Mouse (Mus musculus) bone marrow, adult 2 months (tissue): ENCODE results near the gene Vmn1r127. TPM values are rescaled to one million over a fixed set of nuclear protein-coding genes. Genes with fewer than 3 reads are reported as not detected.
"Not testable (repeated sequence)": the region's sequence is repeated elsewhere in the genome, so short reads cannot be mapped to it uniquely, and the experiment has no call there.

Experiments
- H3K27ac ChIP-seq: fragments of 200-500 bp; 2 replicates; pipeline ENCODE4 v1.5.1; 2012; ENCODE audit warnings: low read depth, mild to moderate bottlenecking, control low read depth, inconsistent platforms, low read length; ENCODE audit not compliant: control insufficient read depth, poor library complexity, insufficient read depth
- H3K4me1 ChIP-seq: fragments of 200-500 bp; 2 replicates; pipeline ENCODE4 v1.6.1; 2011; ENCODE audit warnings: low read length; ENCODE audit not compliant: control insufficient read depth, insufficient read depth
- H3K4me3 ChIP-seq: fragments of 200-500 bp; replicated peaks from 2 replicates; pipeline ENCODE3; 2011; ENCODE audit warnings: mild to moderate bottlenecking, low read depth, low read length, control low read depth; ENCODE audit not compliant: control insufficient read depth
- WGBS: fragments of 180-500 bp; shearing (Covaris S2); methylation state at CpG from one replicate; pipeline ENCODE4 v1.1.7; 2018; 5-methylcytosine and 5-hydroxymethylcytosine counted together
- polyA plus RNA-seq: library from polyadenylated mRNA; stranded (reverse); fragments of >200 nt; gene quantifications from 2 replicates; pipeline ENCODE4 v1.2.4, GENCODE M21; 2011; ENCODE audit warnings: low replicate concordance; ENCODE audit not compliant: missing spikeins, insufficient read depth, insufficient read length

The Vmn1r127 gene
- polyA plus RNA-seq = not detected in 2 replicates

- H3K4me1 ChIP-seq, H3K4me3 ChIP-seq, H3K27ac ChIP-seq: not testable (repeated sequence)
- no CpG with 5 or more reads among the region's 3 CpGs for WGBS
Measured at GRCm38 (mm10) chr7:21319761-21320160, at the start of gene Vmn1r127. Vmn1r127 (minus strand) TSS chr7:21319861.

- H3K4me1 ChIP-seq, H3K27ac ChIP-seq, H3K4me3 ChIP-seq: not testable (repeated sequence)
- WGBS = no CpG with 5 or more reads among the region's 1 CpGs
Measured at GRCm38 (mm10) chr7:21361191-21361590, 41.5 kb upstream of the Vmn1r127 start, which contains the start of gene Vmn1r129. Vmn1r129 (minus strand) TSS chr7:21361291.

GRCm38 (mm10) chr7:21349073-21349472 is 29.4 kb upstream of the Vmn1r127 start, which contains the start of gene Vmn1r128:
Vmn1r128 (plus strand) TSS chr7:21349373.
- H3K27ac ChIP-seq, H3K4me1 ChIP-seq, H3K4me3 ChIP-seq: not testable (repeated sequence)
- 61% methylated on average over 1 of the region's 1 CpGs for WGBS

- H3K27ac ChIP-seq, H3K4me1 ChIP-seq, H3K4me3 ChIP-seq: not testable (repeated sequence)
- WGBS = no CpG with 5 or more reads among the region's 5 CpGs
Measured at GRCm38 (mm10) chr7:21301367-21301766, 18.3 kb downstream of the Vmn1r127 start, which contains the start of gene Vmn1r126. Vmn1r126 (minus strand) TSS chr7:21301467.

GRCm38 (mm10) chr7:21271879-21272278 is 47.8 kb downstream of the Vmn1r127 start, which contains the start of gene Vmn1r125:
Vmn1r125 (plus strand) TSS chr7:21272179.
- H3K4me3 ChIP-seq, H3K27ac ChIP-seq, H3K4me1 ChIP-seq: not testable (repeated sequence)
- WGBS = 56% methylated on average over 3 of the region's 3 CpGs

Other genes with a start within 250 kb of the Vmn1r127 start
- gene Vmn1r121, start 221.3 kb downstream of the Vmn1r127 start, polyA plus RNA-seq = not detected in 2 replicates
- gene Vmn1r122, start 185.7 kb downstream of the Vmn1r127 start, polyA plus RNA-seq = not detected in 2 replicates
- gene Vmn1r123, start 157.7 kb downstream of the Vmn1r127 start, polyA plus RNA-seq = not detected in 2 replicates
- not detected in 2 replicates for gene Gm5157, start 129.4 kb downstream of the Vmn1r127 start, polyA plus RNA-seq
- gene Vmn1r124, start 59.2 kb downstream of the Vmn1r127 start, polyA plus RNA-seq = not detected in 2 replicates
- not detected in 2 replicates for gene Vmn1r125, start 47.7 kb downstream of the Vmn1r127 start, polyA plus RNA-seq
- gene Vmn1r126, start 18.4 kb downstream of the Vmn1r127 start, polyA plus RNA-seq = not detected in 2 replicates
- gene Vmn1r128, start 29.5 kb upstream of the Vmn1r127 start, polyA plus RNA-seq = not detected in 2 replicates
- not detected in 2 replicates for gene Vmn1r129, start 41.4 kb upstream of the Vmn1r127 start, polyA plus RNA-seq
- gene Gm6882, start 112.9 kb upstream of the Vmn1r127 start, polyA plus RNA-seq = not detected in 2 replicates
- gene Vmn1r130, start 191.9 kb upstream of the Vmn1r127 start, polyA plus RNA-seq = not detected in 2 replicates
- not detected in 2 replicates for gene Vmn1r131, start 226.2 kb upstream of the Vmn1r127 start, polyA plus RNA-seq